Mouse (Mus musculus) embryonic facial prominence, embryonic 11.5 days (tissue): Measurements from ENCODE around the gene Dpp9. TPM values are rescaled to one million over a fixed set of nuclear protein-coding genes. Genes with fewer than 3 reads are reported as not detected.

Source experiments
- ATAC-seq: fragments of 200-750 bp; cut with Nextera tagmentation; replicated peaks from 2 replicates; pipeline ENCODE4 v1.8.0; 2017; ENCODE audit warnings: low read depth; ENCODE audit not compliant: insufficient number of reproducible peaks, low FRiP score, low TSS enrichment
- DNase-seq: peaks from one replicate; pipeline ENCODE4 v3.0.0-alpha.2; 2015; ENCODE audit warnings: low spot score
- H3K27ac ChIP-seq: fragments of 300-500 bp; sonication (generic); replicated peaks from 2 replicates; pipeline ENCODE4 v1.5.1; 2014; ENCODE audit warnings: mild to moderate bottlenecking, low read depth, low read length, control low read depth
- H3K27me3 ChIP-seq: fragments of 300-500 bp; sonication (generic); 2 replicates; pipeline ENCODE4 v1.6.1; 2014; ENCODE audit warnings: mild to moderate bottlenecking, low read length, moderate library complexity, mixed read lengths; ENCODE audit not compliant: control insufficient read depth, insufficient read depth
- H3K36me3 ChIP-seq: fragments of 300-500 bp; sonication (generic); replicated peaks from 2 replicates; pipeline ENCODE4 v1.6.1; 2014; ENCODE audit warnings: low read depth, mild to moderate bottlenecking, low read length, moderate library complexity, mixed read lengths; ENCODE audit not compliant: control insufficient read depth, insufficient read depth
- H3K4me1 ChIP-seq: fragments of 300-500 bp; sonication (generic); 2 replicates; pipeline ENCODE4 v1.6.1; 2014; ENCODE audit warnings: low read length, mixed read lengths; ENCODE audit not compliant: control insufficient read depth, insufficient read depth
- H3K4me2 ChIP-seq: fragments of 300-500 bp; sonication (generic); 2 replicates; pipeline ENCODE4 v1.6.1; 2014; ENCODE audit warnings: low read depth, mild to moderate bottlenecking, control low read depth, low read length, moderate library complexity
- H3K4me3 ChIP-seq: fragments of 300-500 bp; sonication (generic); 2 replicates; pipeline ENCODE4 v1.5.1; 2014; ENCODE audit warnings: low read depth, low read length, control low read depth
- H3K9ac ChIP-seq: fragments of 300-500 bp; sonication (generic); replicated peaks from 2 replicates; pipeline ENCODE4 v1.6.1; 2014; ENCODE audit warnings: mild to moderate bottlenecking, control low read depth, low read length
- H3K9me3 ChIP-seq: fragments of 300-500 bp; sonication (generic); replicated peaks from 2 replicates; pipeline ENCODE4 v1.6.1; 2016; ENCODE audit warnings: mild to moderate bottlenecking, low read length, inconsistent platforms, mixed read lengths; ENCODE audit not compliant: control insufficient read depth
- WGBS: fragments of 180-500 bp; shearing (Covaris S2); extraction: QIAGEN DNeasy Blood & Tissue Kit; methylation state at CpG from one replicate; pipeline ENCODE4 v1.1.7; 2014; 5-methylcytosine and 5-hydroxymethylcytosine counted together
- polyA plus RNA-seq: library from polyadenylated mRNA; unstranded; fragments of >200 nt; fragmentation: Nextera tagmentation; extraction: Ambion mirVana; gene quantifications from 2 replicates; pipeline ENCODE4 v1.2.1, GENCODE M21; 2014

The Dpp9 gene
- polyA plus RNA-seq, 1 experiment from 2014 or later, result 23.7 TPM

DNA sequence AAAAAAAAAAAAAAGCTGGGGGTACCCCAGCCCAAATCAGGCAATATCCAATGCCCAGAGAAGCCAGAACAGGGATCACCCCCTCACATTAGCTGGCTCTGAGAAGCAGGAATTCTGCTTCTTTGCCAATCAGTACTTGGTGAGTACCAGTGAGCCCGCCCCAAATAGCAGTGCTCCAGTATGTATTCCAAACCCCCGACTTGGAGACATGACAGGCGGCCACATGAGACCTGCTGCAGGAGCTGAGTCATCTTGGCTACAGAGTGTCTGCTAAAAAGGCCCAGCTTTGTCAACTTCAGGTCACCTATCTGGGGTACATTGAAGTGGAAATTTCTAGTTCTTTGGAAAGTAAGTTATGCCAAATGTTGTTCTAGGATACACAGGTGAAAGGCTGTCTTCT, 7.9 kb upstream of the Dpp9 start:
- Histone ChIP-seq H3K9me3 (no peaks in the 10 kb centered on the region), H3K9ac (no peak overlapping the region), H3K36me3 (no peaks in the 10 kb centered on the region), H3K27me3 (no peaks in the 10 kb centered on the region), H3K4me1 (no peaks in the 10 kb centered on the region), H3K27ac (no peak overlapping the region), H3K4me3 (no peak overlapping the region), H3K4me2 (no peak overlapping the region)
- ATAC-seq (no peak), DNase-seq (no peak)
- 73% methylated on average over 3 of the region's 3 CpGs for WGBS

- no peak overlapping the region for H3K9ac ChIP-seq
- no peaks in the 10 kb centered on the region for H3K9me3 ChIP-seq
- H3K4me2 ChIP-seq, result no peak overlapping the region
- no peak for DNase-seq
- no peak for ATAC-seq
- no peak overlapping the region for H3K27ac ChIP-seq
- H3K36me3 ChIP-seq, result no peaks in the 10 kb centered on the region
- H3K27me3 ChIP-seq, result no peaks in the 10 kb centered on the region
- no peak overlapping the region for H3K4me3 ChIP-seq
- 63% methylated on average over 1 of the region's 1 CpGs for WGBS
- H3K4me1 ChIP-seq, result no peaks in the 10 kb centered on the region
Observed at GRCm38 (mm10) chr17:56224916-56225315, 6.2 kb upstream of the Dpp9 start.

DNA sequence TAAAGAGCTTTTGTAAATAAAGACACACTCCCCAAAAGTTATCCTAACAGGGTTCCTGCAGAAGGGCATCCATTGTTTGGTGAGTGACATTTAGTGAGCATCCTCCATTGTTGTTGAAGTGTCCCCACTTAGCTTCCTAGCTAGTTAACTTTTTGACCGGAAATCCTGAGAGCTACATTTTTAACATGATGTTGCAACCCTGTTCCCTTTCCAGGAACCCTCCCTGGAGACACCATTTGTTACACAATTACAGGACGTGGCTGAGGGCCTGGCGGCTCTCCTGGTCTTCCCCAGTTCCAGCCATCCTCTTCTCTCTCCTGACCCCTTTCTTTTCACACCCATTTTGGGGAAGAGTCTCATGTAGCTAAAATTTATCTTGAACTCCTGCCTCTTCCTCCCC, 1.1 kb upstream of the Dpp9 start:
- DNase-seq, result no peak
- H3K9ac ChIP-seq, result no peak overlapping the region
- H3K4me2 ChIP-seq, result no peak overlapping the region
- H3K4me1 ChIP-seq, result peaks cover 5% of the 10 kb centered on the region; the same call in 1 of the 2 replicates
- no peaks in the 10 kb centered on the region for H3K9me3 ChIP-seq
- no peak overlapping the region for H3K4me3 ChIP-seq
- ATAC-seq, result no peak
- 58% methylated on average over 3 of the region's 3 CpGs for WGBS
- no peaks in the 10 kb centered on the region for H3K36me3 ChIP-seq
- no peaks in the 10 kb centered on the region for H3K27me3 ChIP-seq
- H3K27ac ChIP-seq, result no peak overlapping the region

DNA sequence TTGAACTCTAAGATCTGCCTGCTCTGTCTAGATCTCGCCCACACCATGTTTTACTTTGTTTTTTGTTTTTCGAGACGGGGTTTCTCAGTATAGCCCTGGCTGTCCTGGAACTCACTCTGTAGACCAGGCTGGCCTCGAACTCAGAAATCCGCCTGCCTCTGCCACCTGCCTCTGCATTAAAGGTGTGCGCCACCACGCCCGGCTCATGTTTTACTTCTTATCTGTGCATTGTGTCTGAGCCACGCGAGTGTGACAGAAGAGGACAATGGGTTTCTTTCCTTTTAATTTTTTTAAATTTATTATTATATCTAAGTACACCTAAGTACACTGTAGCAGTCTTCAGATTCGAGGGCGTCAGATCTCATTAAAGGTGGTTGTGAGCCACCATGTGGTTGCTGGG, 546 bp upstream of the Dpp9 start:
- H3K27ac ChIP-seq, result no peak overlapping the region; the same call in 1 of the 2 replicates
- DNase-seq, result no peak
- peak overlapping the region; percentile 76 for H3K4me2 ChIP-seq
- H3K27me3 ChIP-seq, result no peaks in the 10 kb centered on the region
- H3K4me1 ChIP-seq, result peaks cover 5% of the 10 kb centered on the region; the same call in 1 of the 2 replicates
- no peaks in the 10 kb centered on the region for H3K9me3 ChIP-seq
- 41% methylated on average over 12 of the region's 12 CpGs for WGBS
- H3K9ac ChIP-seq, result peak overlapping the region; percentile 88
- ATAC-seq, result no peak; the same call in 1 of the 2 replicates
- H3K4me3 ChIP-seq, result peak overlapping the region; percentile 97
- H3K36me3 ChIP-seq, result no peaks in the 10 kb centered on the region

DNA sequence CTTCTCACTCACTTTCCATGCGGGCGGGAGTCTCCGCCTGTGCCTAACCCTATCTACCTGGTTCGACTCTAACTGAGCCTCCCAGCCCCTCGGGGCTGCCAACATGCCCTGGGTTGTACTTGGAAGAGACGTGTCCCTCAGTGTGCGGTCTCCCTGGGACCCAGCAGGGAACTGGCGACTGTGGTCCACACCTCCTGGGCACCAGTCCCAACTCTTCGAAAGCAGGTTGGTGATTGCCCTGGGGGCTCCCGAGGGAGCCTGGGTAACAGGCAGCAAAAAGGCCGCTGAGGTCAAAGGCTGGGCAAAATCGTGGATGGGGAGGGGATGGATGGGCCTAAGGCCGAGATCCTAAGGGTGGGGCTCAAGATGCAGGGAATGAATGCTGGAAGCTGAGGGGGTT, 1.0 kb downstream of the Dpp9 start:
- H3K4me1 ChIP-seq, result peaks cover 5% of the 10 kb centered on the region; the same call in 1 of the 2 replicates
- peak overlapping the region; percentile 88 for H3K9ac ChIP-seq
- H3K27ac ChIP-seq, result no peak overlapping the region
- H3K9me3 ChIP-seq, result no peaks in the 10 kb centered on the region
- no peaks in the 10 kb centered on the region for H3K36me3 ChIP-seq
- H3K4me3 ChIP-seq, result peak overlapping the region; percentile 97
- WGBS, result 59% methylated on average over 13 of the region's 13 CpGs
- DNase-seq, result no peak
- peak overlapping the region; percentile 76 for H3K4me2 ChIP-seq
- no peaks in the 10 kb centered on the region for H3K27me3 ChIP-seq
- no peak for ATAC-seq

- H3K4me2 ChIP-seq, result no peak overlapping the region
- H3K9me3 ChIP-seq, result no peaks in the 10 kb centered on the region
- peaks cover 5% of the 10 kb centered on the region; the same call in 1 of the 2 replicates for H3K4me1 ChIP-seq
- no peak for DNase-seq
- WGBS, result 87% methylated on average over 1 of the region's 1 CpGs
- H3K9ac ChIP-seq, result no peak overlapping the region
- H3K27me3 ChIP-seq, result no peaks in the 10 kb centered on the region
- no peak overlapping the region for H3K27ac ChIP-seq
- H3K4me3 ChIP-seq, result no peak overlapping the region
- ATAC-seq, result no peak
- peaks cover 4% of the 10 kb centered on the region for H3K36me3 ChIP-seq
Observed at GRCm38 (mm10) chr17:56214229-56214628, 4.5 kb downstream of the Dpp9 start.

DNA sequence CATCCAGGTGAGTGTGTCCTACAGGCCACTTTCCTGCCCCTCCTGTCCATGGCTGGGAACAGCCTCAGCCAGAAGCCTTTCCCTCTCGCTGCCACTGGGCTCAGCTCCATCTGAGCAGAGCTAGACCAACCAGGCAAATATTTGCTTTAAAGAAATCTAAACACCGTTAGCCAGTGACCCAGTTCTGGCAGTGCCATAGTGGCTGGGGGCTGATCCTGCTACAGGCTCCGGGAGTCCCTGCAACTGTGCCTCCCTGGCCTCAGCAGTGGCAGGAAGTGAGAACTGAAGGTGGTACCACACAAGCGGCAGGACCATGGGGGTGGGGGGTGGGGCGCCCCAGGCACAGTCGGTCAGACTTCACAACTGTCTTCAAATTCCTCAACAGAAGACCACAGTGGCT, 6.0 kb downstream of the Dpp9 start:
- DNase-seq, result no peak
- 64% methylated on average over 6 of the region's 6 CpGs for WGBS
- no peak overlapping the region for H3K4me3 ChIP-seq
- H3K36me3 ChIP-seq, result peaks cover 5% of the 10 kb centered on the region
- H3K4me2 ChIP-seq, result no peak overlapping the region
- ATAC-seq, result no peak
- H3K27me3 ChIP-seq, result no peaks in the 10 kb centered on the region
- no peak overlapping the region for H3K9ac ChIP-seq
- H3K4me1 ChIP-seq, result peaks cover 3% of the 10 kb centered on the region; the same call in 1 of the 2 replicates
- no peaks in the 10 kb centered on the region for H3K9me3 ChIP-seq
- no peak overlapping the region for H3K27ac ChIP-seq

GRCm38 (mm10) chr17:56211090-56211489, 7.6 kb downstream of the Dpp9 start:
- H3K36me3 ChIP-seq, result peaks cover 10% of the 10 kb centered on the region
- DNase-seq (no peak), ATAC-seq (no peak)
- H3K27ac ChIP-seq, result no peak overlapping the region
- WGBS, result 80% methylated on average over 2 of the region's 2 CpGs
- no peaks in the 10 kb centered on the region for H3K4me1 ChIP-seq
- H3K4me2 ChIP-seq, result no peak overlapping the region
- no peaks in the 10 kb centered on the region for H3K9me3 ChIP-seq
- H3K27me3 ChIP-seq, result no peaks in the 10 kb centered on the region
- H3K9ac ChIP-seq, result no peak overlapping the region
- H3K4me3 ChIP-seq, result no peak overlapping the region
